Mouse (Mus musculus) adrenal gland, adult 18-20 months (tissue): Measurements from ENCODE around the gene Hadh. TPM values are rescaled to one million over a fixed set of nuclear protein-coding genes. Genes with fewer than 3 reads are reported as not detected.

Experiments used
- total RNA-seq, 2 experiments: library from RNA; stranded (reverse); gene quantifications; 1 replicate in 1 of 2; 2 replicates in 1 of 2; pipeline ENCODE4 v1.2.3; 2021

Hadh gene
- total RNA-seq, 2 experiments from 2014 or later: 469 to 611 TPM

Other genes with a start within 250 kb of the Hadh start
- gene Lef1, start 161.6 kb downstream of the Hadh start, total RNA-seq: 10 to 100 TPM in 1 of 2 experiments, 1 to 10 TPM in 1; 7.3 to 10.1 TPM
- gene Cyp2u1, start 31.1 kb upstream of the Hadh start, total RNA-seq: 10 to 100 TPM; 13.5 to 28.2 TPM
- 1 to 10 TPM; 3.9 to 6.6 TPM for gene Sgms2, start 219.3 kb upstream of the Hadh start, total RNA-seq